Mouse (Mus musculus): ENCODE measurements around the gene Iqcd.

- TF ChIP-seq POLR2A (IDR thresholded peaks at IDR 0.05; ENCODE audit: extremely low read depth, insufficient read depth, low read length): no peak
- TF ChIP-seq CTCF (IDR thresholded peaks at IDR 0.05; ENCODE audit: low read depth, low read length): no peak
Measured at GRCm38 (mm10) chr5:120584968-120585367, 3.8 kb upstream of the Iqcd start.
